14 mouse cellular contexts compared by ENCODE assay signal in genomic region chr5:125122546-125122945, GRCm38 (mm10). TPM values are rescaled to one million over a fixed set of nuclear protein-coding genes. Genes with fewer than 3 reads are reported as not detected.
DNase-seq lines count a peak whose midpoint lies in the region; ATAC-seq and TF ChIP-seq lines count a peak whose summit lies in the region.
"Had no signal": no experiment of that assay in that cellular context is flagged by ENCODE, and none has a peak within 500 bp of the region (broad histone marks: within the 10 kb centered on the region; RNA-seq: fewer than 3 reads in every experiment).

No protein-coding gene starts in this region.

- peaks cover 19% of the 10 kb centered on the region for H3K36me3 ChIP-seq in forebrain, postnatal 0 days (ENCODE audit: insufficient read depth)
- H3K36me3 ChIP-seq in forebrain, embryonic 14.5 days (ENCODE audit: control insufficient read depth, insufficient read depth, low read length) = peaks cover 35% of the 10 kb centered on the region
- no peaks in the 10 kb centered on the region for H3K36me3 ChIP-seq in liver, embryonic 14.5 days (replicated peaks; ENCODE audit: control insufficient read depth, insufficient read depth, low read depth)
- H3K36me3 ChIP-seq in liver, embryonic 12.5 days = peaks cover 33% of the 10 kb centered on the region
- peaks cover 26% of the 10 kb centered on the region for H3K36me3 ChIP-seq in midbrain, postnatal 0 days (ENCODE audit: insufficient read depth, low read length)
- H3K36me3 ChIP-seq in midbrain, embryonic 14.5 days (ENCODE audit: control insufficient read depth, insufficient read depth, low read length) = peaks cover 19% of the 10 kb centered on the region
- H3K36me3 ChIP-seq in hindbrain, embryonic 13.5 days = peaks cover 22% of the 10 kb centered on the region

- H3K27me3 ChIP-seq in forebrain, postnatal 0 days (ENCODE audit: insufficient read depth, low read length) = no peaks in the 10 kb centered on the region
- no peaks in the 10 kb centered on the region for H3K27me3 ChIP-seq in forebrain, embryonic 14.5 days (replicated peaks; ENCODE audit: control insufficient read depth, insufficient read depth, low read length)
- H3K27me3 ChIP-seq in liver, embryonic 14.5 days (ENCODE audit: control insufficient read depth, insufficient read depth, low read length) = no peaks in the 10 kb centered on the region
- H3K27me3 ChIP-seq in liver, embryonic 12.5 days (replicated peaks) = no peaks in the 10 kb centered on the region
- H3K27me3 ChIP-seq in midbrain, postnatal 0 days (ENCODE audit: insufficient read depth, low read length) = no peaks in the 10 kb centered on the region
- H3K27me3 ChIP-seq in midbrain, embryonic 14.5 days (ENCODE audit: control insufficient read depth, insufficient read depth, low read length) = no peaks in the 10 kb centered on the region
- H3K27me3 ChIP-seq in hindbrain, embryonic 13.5 days = no peaks in the 10 kb centered on the region
- H3K27me3 ChIP-seq: embryonic facial prominence, embryonic 15.5 days; stomach, embryonic 15.5 days had no signal

- no peaks in the 10 kb centered on the region for H3K4me1 ChIP-seq in forebrain, postnatal 0 days (ENCODE audit: insufficient read depth)
- peaks cover 10% of the 10 kb centered on the region for H3K4me1 ChIP-seq in forebrain, embryonic 14.5 days (ENCODE audit: control insufficient read depth, insufficient read depth, low read length)
- H3K4me1 ChIP-seq in liver, embryonic 14.5 days (replicated peaks; ENCODE audit: control insufficient read depth in 2 of 2, insufficient read depth in 2 of 2, low read length in 1 of 2) = no peaks in the 10 kb centered on the region; a peak in 1 of 4 replicates
- H3K4me1 ChIP-seq in liver, embryonic 12.5 days = peaks cover 33% of the 10 kb centered on the region
- H3K4me1 ChIP-seq in midbrain, postnatal 0 days (ENCODE audit: insufficient read depth, low read length) = no peaks in the 10 kb centered on the region
- peaks cover 10% of the 10 kb centered on the region; the same call in 1 of the 2 replicates for H3K4me1 ChIP-seq in midbrain, embryonic 14.5 days (ENCODE audit: control insufficient read depth, insufficient read depth, low read length)
- H3K4me1 ChIP-seq in hindbrain, embryonic 13.5 days (replicated peaks) = peaks cover 72% of the 10 kb centered on the region

- ATAC-seq in forebrain, postnatal 0 days = no peak
- ATAC-seq in forebrain, embryonic 14.5 days = no peak
- ATAC-seq in liver, embryonic 14.5 days (ENCODE audit: insufficient read depth) = no peak
- no peak for ATAC-seq in liver, embryonic 12.5 days
- ATAC-seq in midbrain, postnatal 0 days (ENCODE audit: low FRiP score) = no peak
- no peak for ATAC-seq in midbrain, embryonic 14.5 days (ENCODE audit: low FRiP score, low TSS enrichment)
- no peak for ATAC-seq in hindbrain, embryonic 13.5 days (ENCODE audit: low FRiP score)
- ATAC-seq: intestine, postnatal 0 days had no signal

- H3K9ac ChIP-seq in forebrain, postnatal 0 days = no peak overlapping the region
- no peak overlapping the region for H3K9ac ChIP-seq in forebrain, embryonic 14.5 days (ENCODE audit: low read length)
- H3K9ac ChIP-seq in liver, embryonic 14.5 days (replicated peaks) = no peak overlapping the region
- H3K9ac ChIP-seq in liver, embryonic 12.5 days = no peak overlapping the region
- H3K9ac ChIP-seq in midbrain, postnatal 0 days (replicated peaks; ENCODE audit: low read length, poor library complexity, severe bottlenecking) = no peak overlapping the region
- H3K9ac ChIP-seq in midbrain, embryonic 14.5 days (replicated peaks; ENCODE audit: low read length) = no peak overlapping the region
- H3K9ac ChIP-seq in hindbrain, embryonic 13.5 days = no peak overlapping the region
- H3K9ac ChIP-seq: embryonic facial prominence, embryonic 15.5 days; stomach, embryonic 15.5 days had no signal

- H3K4me2 ChIP-seq in forebrain, postnatal 0 days (ENCODE audit: low read depth) = no peak overlapping the region
- no peak overlapping the region for H3K4me2 ChIP-seq in forebrain, embryonic 14.5 days (ENCODE audit: low read length)
- H3K4me2 ChIP-seq in liver, embryonic 14.5 days (ENCODE audit: low read depth) = no peak overlapping the region
- no peak overlapping the region for H3K4me2 ChIP-seq in liver, embryonic 12.5 days
- H3K4me2 ChIP-seq in midbrain, postnatal 0 days (ENCODE audit: low read depth, low read length, poor library complexity, severe bottlenecking) = no peak overlapping the region
- no peak overlapping the region for H3K4me2 ChIP-seq in midbrain, embryonic 14.5 days (ENCODE audit: low read length)
- no peak overlapping the region for H3K4me2 ChIP-seq in hindbrain, embryonic 13.5 days
- H3K4me2 ChIP-seq: embryonic facial prominence, embryonic 15.5 days; stomach, embryonic 15.5 days had no signal

- no peak overlapping the region for H3K27ac ChIP-seq in forebrain, postnatal 0 days (ENCODE audit: low read depth, low read length)
- no peak overlapping the region; the same call in 1 of the 2 replicates for H3K27ac ChIP-seq in forebrain, embryonic 14.5 days (ENCODE audit: low read depth, low read length)
- H3K27ac ChIP-seq in liver, embryonic 14.5 days = no peak overlapping the region
- no peak overlapping the region for H3K27ac ChIP-seq in liver, embryonic 12.5 days
- no peak overlapping the region for H3K27ac ChIP-seq in midbrain, postnatal 0 days (ENCODE audit: low read depth, low read length)
- no peak overlapping the region for H3K27ac ChIP-seq in midbrain, embryonic 14.5 days (replicated peaks; ENCODE audit: low read depth, low read length)
- peak overlapping the region; percentile 58; the same call in 1 of the 2 replicates for H3K27ac ChIP-seq in hindbrain, embryonic 13.5 days
- H3K27ac ChIP-seq: embryonic facial prominence, embryonic 15.5 days; left cerebral cortex, adult 2 months; stomach, embryonic 15.5 days had no signal

- DNase-seq in forebrain, postnatal 0 days = no peak
- no peak for DNase-seq in forebrain, embryonic 14.5 days (ENCODE audit: low spot score)
- no peak for DNase-seq in liver, embryonic 14.5 days (ENCODE audit: low read depth in 3 of 3, low spot score in 3 of 3)
- DNase-seq in midbrain, postnatal 0 days (ENCODE audit: low spot score) = no peak
- DNase-seq in midbrain, embryonic 14.5 days = no peak
- no peak for DNase-seq in urinary bladder, postnatal 36 days (ENCODE audit: low spot score in 2 of 2)
- DNase-seq: right cerebral cortex, postnatal 14 days had no signal

- whole genome bisulfite sequencing in forebrain, postnatal 0 days = 84% methylated on average over 7 of the region's 7 CpGs
- 84% methylated on average over 7 of the region's 7 CpGs for WGBS in forebrain, embryonic 14.5 days
- WGBS in liver, embryonic 14.5 days (ENCODE audit: insufficient replicate concordance) = 74% methylated on average over 7 of the region's 7 CpGs
- 64% methylated on average over 7 of the region's 7 CpGs for WGBS in liver, embryonic 12.5 days (ENCODE audit: insufficient replicate concordance)
- WGBS in midbrain, postnatal 0 days = 90% methylated on average over 7 of the region's 7 CpGs
- WGBS in midbrain, embryonic 14.5 days = 90% methylated on average over 7 of the region's 7 CpGs
- 80% methylated on average over 7 of the region's 7 CpGs for WGBS in hindbrain, embryonic 13.5 days

- TF ChIP-seq CTCF in forebrain, postnatal 0 days (IDR thresholded peaks at IDR 0.05; ENCODE audit: low read depth) = peak; percentile 18; the same call in 1 of the 2 replicates
- peak; percentile 22; the same call in 1 of the 2 replicates for TF ChIP-seq CTCF in liver, embryonic 14.5 days (IDR thresholded peaks at IDR 0.05; ENCODE audit: low read depth)
- peak; percentile 25 for TF ChIP-seq CTCF in midbrain, postnatal 0 days (IDR thresholded peaks at IDR 0.05)

- H3K9me3 ChIP-seq in forebrain, postnatal 0 days (ENCODE audit: low read length) = no peaks in the 10 kb centered on the region
- no peaks in the 10 kb centered on the region for H3K9me3 ChIP-seq in forebrain, embryonic 14.5 days (replicated peaks; ENCODE audit: control insufficient read depth, low read length)
- H3K9me3 ChIP-seq in liver, embryonic 14.5 days (ENCODE audit: control insufficient read depth, low read length) = no peaks in the 10 kb centered on the region
- H3K9me3 ChIP-seq in liver, embryonic 12.5 days (replicated peaks) = no peaks in the 10 kb centered on the region
- no peaks in the 10 kb centered on the region for H3K9me3 ChIP-seq in midbrain, postnatal 0 days (ENCODE audit: low read length)
- no peaks in the 10 kb centered on the region for H3K9me3 ChIP-seq in midbrain, embryonic 14.5 days (ENCODE audit: control insufficient read depth, low read length)
- H3K9me3 ChIP-seq in hindbrain, embryonic 13.5 days = no peaks in the 10 kb centered on the region
- H3K9me3 ChIP-seq: embryonic facial prominence, embryonic 15.5 days; stomach, embryonic 15.5 days had no signal

- no peak overlapping the region for H3K4me3 ChIP-seq in forebrain, postnatal 0 days (ENCODE audit: low read depth, low read length)
- H3K4me3 ChIP-seq in forebrain, embryonic 14.5 days (ENCODE audit: low read depth, low read length) = no peak overlapping the region
- no peak overlapping the region for H3K4me3 ChIP-seq in liver, embryonic 14.5 days (ENCODE audit: insufficient read depth in 1 of 2, low read depth in 2 of 2, low read length in 2 of 2)
- H3K4me3 ChIP-seq in liver, embryonic 12.5 days = no peak overlapping the region
- no peak overlapping the region for H3K4me3 ChIP-seq in midbrain, postnatal 0 days (ENCODE audit: low read depth, low read length)
- H3K4me3 ChIP-seq in midbrain, embryonic 14.5 days (replicated peaks; ENCODE audit: low read depth, low read length) = no peak overlapping the region
- no peak overlapping the region for H3K4me3 ChIP-seq in hindbrain, embryonic 13.5 days
- H3K4me3 ChIP-seq: embryonic facial prominence, embryonic 15.5 days; left cerebral cortex, adult 2 months; myocyte; stomach, embryonic 15.5 days had no signal

- TF ChIP-seq EP300 in liver, embryonic 14.5 days (IDR thresholded peaks at IDR 0.05; ENCODE audit: low read depth) = no peak

RNA-seq across cellular contexts. Expression of gene Ncor2, which starts 56.5 kb away (rescaled TPM):
- total RNA-seq in forebrain, postnatal 0 days (2014; rRNA removed) = 12.7 and 13.4 TPM in 2 replicates
- 11.6 and 16.8 TPM in 2 replicates for polyA plus RNA-seq in forebrain, postnatal 0 days (2015; fragmentation: Nextera tagmentation; extraction: Ambion mirVana)
- 15.1 and 22.3 TPM in 2 replicates for polyA plus RNA-seq in forebrain, embryonic 14.5 days (2014; fragmentation: Nextera tagmentation; extraction: Ambion mirVana)
- polyA plus RNA-seq in liver, embryonic 14.5 days (2012; rRNA removed) = 4.1 and 4.4 TPM in 2 replicates
- 3.2 and 3.5 TPM in 2 replicates for polyA plus RNA-seq in liver, embryonic 14.5 days (2014; fragmentation: Nextera tagmentation; extraction: Ambion mirVana)
- 9.7 and 10.0 TPM in 2 replicates for polyA plus RNA-seq in liver, embryonic 12.5 days (2016; fragmentation: Nextera tagmentation; extraction: Ambion mirVana)
- total RNA-seq in midbrain, postnatal 0 days (2014; rRNA removed) = 22.8 and 37.8 TPM in 2 replicates
- polyA plus RNA-seq in midbrain, postnatal 0 days (2015; fragmentation: Nextera tagmentation; extraction: Ambion mirVana) = 15.5 and 17.8 TPM in 2 replicates
- 23.7 and 24.0 TPM in 2 replicates for polyA plus RNA-seq in midbrain, embryonic 14.5 days (2014; fragmentation: Nextera tagmentation; extraction: Ambion mirVana)
- polyA plus RNA-seq in hindbrain, embryonic 13.5 days (2015; fragmentation: Nextera tagmentation; extraction: Ambion mirVana) = 24.8 and 25.1 TPM in 2 replicates
